Mouse (Mus musculus) heart, embryonic 16.5 days (tissue): Measurements from ENCODE around the gene Wdr54. TPM values are rescaled to one million over a fixed set of nuclear protein-coding genes. Genes with fewer than 3 reads are reported as not detected.
A peak's percentile ranks its signal among the peaks of the same experiment; 100 is the strongest.

Source experiments
- ATAC-seq: fragments of 200-750 bp; cut with Nextera tagmentation; replicated peaks from 2 replicates; pipeline ENCODE4 v1.8.0; 2017; ENCODE audit warnings: moderate number of reproducible peaks; ENCODE audit not compliant: insufficient read depth, low FRiP score; ENCODE audit errors: extremely low read depth
- H3K27ac ChIP-seq: fragments of 300-500 bp; sonication (generic); 2 replicates; pipeline ENCODE4 v1.5.1; 2014; ENCODE audit warnings: mild to moderate bottlenecking, low read length, control low read depth, moderate library complexity
- H3K27me3 ChIP-seq: fragments of 300-500 bp; sonication (generic); 2 replicates; pipeline ENCODE4 v1.6.1; 2014; ENCODE audit warnings: low read length, mixed read lengths; ENCODE audit not compliant: control insufficient read depth, insufficient read depth
- H3K36me3 ChIP-seq: fragments of 300-500 bp; sonication (generic); 2 replicates; pipeline ENCODE4 v1.6.1; 2014; ENCODE audit not compliant: control insufficient read depth, insufficient read depth
- H3K4me1 ChIP-seq: fragments of 300-500 bp; sonication (generic); 2 replicates; pipeline ENCODE4 v1.6.1; 2014; ENCODE audit warnings: low read length, mixed read lengths; ENCODE audit not compliant: control insufficient read depth, insufficient read depth
- H3K4me2 ChIP-seq: fragments of 300-500 bp; sonication (generic); 2 replicates; pipeline ENCODE4 v1.6.1; 2014; ENCODE audit warnings: low read depth, mild to moderate bottlenecking, control low read depth, low read length
- H3K4me3 ChIP-seq: fragments of 300-500 bp; sonication (generic); 2 replicates; pipeline ENCODE4 v1.5.1; 2014; ENCODE audit warnings: mild to moderate bottlenecking, control low read depth, low read length
- H3K9ac ChIP-seq: fragments of 300-500 bp; sonication (generic); 2 replicates; pipeline ENCODE4 v1.6.1; 2014; ENCODE audit warnings: low read length, control low read depth
- H3K9me3 ChIP-seq: fragments of 300-500 bp; sonication (generic); replicated peaks from 2 replicates; pipeline ENCODE4 v1.6.1; 2016; ENCODE audit warnings: low read length; ENCODE audit not compliant: control insufficient read depth
- WGBS: fragments of 180-500 bp; shearing (Covaris S2); extraction: QIAGEN DNeasy Blood & Tissue Kit; methylation state at CpG from one replicate; pipeline ENCODE4 v1.1.7; 2014; 5-methylcytosine and 5-hydroxymethylcytosine counted together
- polyA plus RNA-seq: library from polyadenylated mRNA; unstranded; fragments of >200 nt; fragmentation: Nextera tagmentation; extraction: Ambion mirVana; gene quantifications from 2 replicates; pipeline ENCODE4 v1.2.1, GENCODE M21; 2015

Gene Wdr54
- polyA plus RNA-seq, 1 experiment from 2014 or later: 3.8 TPM

DNA sequence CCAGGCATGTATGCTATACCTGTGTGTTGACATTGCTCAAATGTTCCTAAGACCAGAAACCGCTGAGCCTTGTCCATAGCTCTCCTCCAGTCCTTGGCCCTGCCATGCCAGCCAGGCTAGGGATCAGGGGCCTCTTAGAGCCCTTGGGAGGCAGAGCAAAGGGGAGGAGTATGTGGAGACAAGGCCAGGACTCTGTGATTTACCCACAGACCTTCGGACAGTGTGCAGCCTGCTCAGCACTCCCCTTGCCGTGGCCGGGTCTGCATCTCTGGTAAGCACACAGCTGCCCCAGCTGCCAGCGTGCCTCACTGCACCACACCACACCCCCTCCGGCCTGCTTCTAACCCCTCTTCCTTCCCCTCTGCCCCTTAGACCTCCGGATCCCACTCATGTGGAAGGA is 8.9 kb downstream of the Wdr54 start:
- no peaks in the 10 kb centered on the region for H3K9me3 ChIP-seq
- no peak overlapping the region for H3K4me2 ChIP-seq
- peaks cover 4% of the 10 kb centered on the region for H3K4me1 ChIP-seq
- peaks cover 10% of the 10 kb centered on the region for H3K36me3 ChIP-seq
- WGBS: 62% methylated on average over 7 of the region's 7 CpGs
- ATAC-seq: no peak
- H3K27ac ChIP-seq: no peak overlapping the region
- no peak overlapping the region for H3K4me3 ChIP-seq
- no peaks in the 10 kb centered on the region for H3K27me3 ChIP-seq
- H3K9ac ChIP-seq: no peak overlapping the region

DNA sequence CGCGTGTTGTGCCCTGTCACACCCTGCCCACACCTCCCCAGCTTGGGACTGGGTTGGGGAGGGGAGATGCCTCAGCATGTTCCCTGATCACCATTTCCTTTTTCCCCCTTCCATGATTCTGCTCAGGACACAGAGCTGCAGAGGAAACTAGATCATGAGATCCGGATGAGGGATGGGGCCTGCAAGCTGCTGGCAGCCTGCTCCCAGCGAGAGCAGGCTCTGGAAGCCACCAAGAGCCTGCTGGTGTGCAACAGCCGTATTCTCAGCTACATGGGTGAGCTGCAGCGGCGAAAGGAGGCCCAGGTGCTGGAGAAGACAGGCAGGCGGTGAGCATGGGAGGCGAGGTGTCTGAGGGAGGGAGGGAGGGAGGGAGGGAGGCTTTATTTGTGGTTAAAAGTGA is 10.4 kb downstream of the Wdr54 start:
- peak overlapping the region; percentile 3; the same call in 1 of the 2 replicates for H3K4me2 ChIP-seq
- no peak overlapping the region for H3K9ac ChIP-seq
- peak overlapping the region; percentile 66 for H3K27ac ChIP-seq

GRCm38 (mm10) chr6:83145209-83145608 is 11.0 kb downstream of the Wdr54 start:
- H3K9me3 ChIP-seq: no peaks in the 10 kb centered on the region
- peaks cover 10% of the 10 kb centered on the region for H3K36me3 ChIP-seq
- 60% methylated on average over 2 of the region's 2 CpGs for WGBS
- ATAC-seq: no peak
- peaks cover 12% of the 10 kb centered on the region for H3K4me1 ChIP-seq
- no peaks in the 10 kb centered on the region for H3K27me3 ChIP-seq
- no peak overlapping the region for H3K4me3 ChIP-seq
- no peak overlapping the region for H3K9ac ChIP-seq
- no peak overlapping the region for H3K4me2 ChIP-seq
- H3K27ac ChIP-seq: no peak overlapping the region; the same call in 1 of the 2 replicates

More for the DNA sequence above, 10.4 kb downstream of the Wdr54 start:
- Histone ChIP-seq H3K4me1 (peaks cover 12% of the 10 kb centered on the region), H3K4me3 (no peak overlapping the region), H3K9me3 (no peaks in the 10 kb centered on the region), H3K36me3 (peaks cover 10% of the 10 kb centered on the region), H3K27me3 (no peaks in the 10 kb centered on the region)
- 61% methylated on average over 9 of the region's 9 CpGs for WGBS
- ATAC-seq: no peak

DNA sequence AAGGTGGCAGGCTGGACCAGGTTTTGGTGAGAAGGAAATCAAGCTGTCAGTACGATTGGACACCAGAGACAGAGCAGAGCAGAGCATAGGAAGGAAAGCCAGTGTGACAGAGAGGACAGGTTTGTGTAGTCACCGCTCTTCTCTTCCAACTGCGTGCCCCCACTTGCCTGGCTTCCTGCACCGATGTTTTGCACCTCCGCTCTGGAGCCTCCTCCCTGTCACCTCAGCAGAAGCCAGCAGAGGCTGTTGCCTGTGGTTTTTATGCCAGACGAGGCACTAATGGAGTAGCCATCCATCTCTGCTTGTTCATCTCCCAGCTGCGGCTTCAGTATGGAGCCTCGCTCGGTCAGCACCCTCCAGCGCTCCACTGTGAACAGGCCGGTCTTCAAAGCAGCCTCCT is 13.3 kb downstream of the Wdr54 start:
- Histone ChIP-seq H3K4me1 (peaks cover 23% of the 10 kb centered on the region), H3K9me3 (no peaks in the 10 kb centered on the region)
- 51% methylated on average over 11 of the region's 11 CpGs for WGBS

GRCm38 (mm10) chr6:83142211-83142731 is 13.9 kb downstream of the Wdr54 start:
- H3K4me2 ChIP-seq: peak overlapping the region; percentile 77
- peak overlapping the region; percentile 79 for H3K9ac ChIP-seq
- H3K36me3 ChIP-seq: no peaks in the 10 kb centered on the region
- peak overlapping the region; percentile 50 for H3K4me3 ChIP-seq
- H3K27ac ChIP-seq: peak overlapping the region; percentile 66
- no peaks in the 10 kb centered on the region for H3K9me3 ChIP-seq
- no peaks in the 10 kb centered on the region for H3K27me3 ChIP-seq
- peak; percentile 17 for ATAC-seq
- H3K4me1 ChIP-seq: peaks cover 26% of the 10 kb centered on the region
- 6% methylated on average over 41 of the region's 41 CpGs for WGBS

More for the DNA sequence above, 13.3 kb downstream of the Wdr54 start:
- Histone ChIP-seq H3K4me3 (peak overlapping the region; percentile 50), H3K9ac (peak overlapping the region; percentile 35; the same call in 1 of the 2 replicates), H3K36me3 (peaks cover under 1% of the 10 kb centered on the region), H3K27ac (no peak overlapping the region), H3K4me2 (peak overlapping the region; percentile 77), H3K27me3 (no peaks in the 10 kb centered on the region)
- ATAC-seq: no peak

GRCm38 (mm10) chr6:83141636-83142035 is 14.6 kb downstream of the Wdr54 start:
- Histone ChIP-seq H3K36me3 (no peaks in the 10 kb centered on the region), H3K4me1 (peaks cover 26% of the 10 kb centered on the region)

GRCm38 (mm10) chr6:83140044-83140443 is 16.2 kb downstream of the Wdr54 start:
- no peak overlapping the region for H3K9ac ChIP-seq
- peaks cover 32% of the 10 kb centered on the region for H3K4me1 ChIP-seq
- H3K36me3 ChIP-seq: no peaks in the 10 kb centered on the region
- H3K4me2 ChIP-seq: no peak overlapping the region
- no peak overlapping the region for H3K27ac ChIP-seq
- H3K4me3 ChIP-seq: no peak overlapping the region
- 89% methylated on average over 8 of the region's 8 CpGs for WGBS
- H3K9me3 ChIP-seq: no peaks in the 10 kb centered on the region
- no peaks in the 10 kb centered on the region for H3K27me3 ChIP-seq
- no peak for ATAC-seq

More at GRCm38 (mm10) chr6:83141636-83142035, 14.6 kb downstream of the Wdr54 start:
- H3K4me3 ChIP-seq: peak overlapping the region; percentile 50
- H3K9ac ChIP-seq: peak overlapping the region; percentile 79
- H3K27ac ChIP-seq: peak overlapping the region; percentile 66
- WGBS: 35% methylated on average over 4 of the region's 4 CpGs
- H3K4me2 ChIP-seq: peak overlapping the region; percentile 77
- no peaks in the 10 kb centered on the region for H3K27me3 ChIP-seq
- no peak for ATAC-seq
- no peaks in the 10 kb centered on the region for H3K9me3 ChIP-seq

DNA sequence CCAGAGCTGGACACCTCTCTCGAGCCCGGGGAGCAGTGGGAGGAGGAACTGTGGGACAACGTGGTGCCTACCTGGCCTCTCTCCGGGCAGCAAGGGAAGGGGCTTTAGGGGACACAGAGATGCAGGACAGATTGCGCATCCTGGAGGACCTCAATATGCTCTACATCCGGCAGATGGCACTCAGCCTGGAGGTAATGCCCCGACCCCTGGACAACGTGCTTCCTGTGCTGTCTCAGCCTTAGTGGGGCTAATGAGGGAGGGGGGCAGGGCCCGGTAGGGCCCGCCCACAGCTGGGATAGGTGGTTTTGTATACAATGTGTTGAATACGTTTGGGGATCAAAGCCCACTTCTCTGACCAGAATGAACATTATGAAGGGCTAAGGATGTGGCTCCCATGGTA is 18.1 kb downstream of the Wdr54 start:
- Histone ChIP-seq H3K9me3 (no peaks in the 10 kb centered on the region), H3K36me3 (no peaks in the 10 kb centered on the region), H3K27me3 (no peaks in the 10 kb centered on the region), H3K9ac (peak overlapping the region; percentile 94), H3K27ac (peak overlapping the region; percentile 99), H3K4me3 (peak overlapping the region; percentile 68), H3K4me1 (peaks cover 32% of the 10 kb centered on the region), H3K4me2 (peak overlapping the region; percentile 81)
- peak; percentile 33 for ATAC-seq
- WGBS: 2% methylated on average over 11 of the region's 11 CpGs

GRCm38 (mm10) chr6:83137576-83137950 is 18.6 kb downstream of the Wdr54 start:
- peak; percentile 78 for ATAC-seq
- H3K9ac ChIP-seq: peak overlapping the region; percentile 94
- H3K4me1 ChIP-seq: peaks cover 31% of the 10 kb centered on the region
- H3K4me2 ChIP-seq: peak overlapping the region; percentile 81
- peak overlapping the region; percentile 99 for H3K27ac ChIP-seq
- no peaks in the 10 kb centered on the region for H3K9me3 ChIP-seq
- no peaks in the 10 kb centered on the region for H3K36me3 ChIP-seq
- H3K27me3 ChIP-seq: no peaks in the 10 kb centered on the region
- peak overlapping the region; percentile 68 for H3K4me3 ChIP-seq
- WGBS: 0% methylated on average over 12 of the region's 12 CpGs
